Mouse (Mus musculus) embryo, embryonic 9.5 days (tissue): ENCODE measurements around the gene Ap2a2.
A peak's percentile ranks its signal among the peaks of the same experiment; 100 is the strongest.

ENCODE experiments used
- DNase-seq: peaks from one replicate; pipeline ENCODE4 v3.0.0-alpha.2; 2017; ENCODE audit errors: extremely low spot score

Ap2a2 gene

DNA sequence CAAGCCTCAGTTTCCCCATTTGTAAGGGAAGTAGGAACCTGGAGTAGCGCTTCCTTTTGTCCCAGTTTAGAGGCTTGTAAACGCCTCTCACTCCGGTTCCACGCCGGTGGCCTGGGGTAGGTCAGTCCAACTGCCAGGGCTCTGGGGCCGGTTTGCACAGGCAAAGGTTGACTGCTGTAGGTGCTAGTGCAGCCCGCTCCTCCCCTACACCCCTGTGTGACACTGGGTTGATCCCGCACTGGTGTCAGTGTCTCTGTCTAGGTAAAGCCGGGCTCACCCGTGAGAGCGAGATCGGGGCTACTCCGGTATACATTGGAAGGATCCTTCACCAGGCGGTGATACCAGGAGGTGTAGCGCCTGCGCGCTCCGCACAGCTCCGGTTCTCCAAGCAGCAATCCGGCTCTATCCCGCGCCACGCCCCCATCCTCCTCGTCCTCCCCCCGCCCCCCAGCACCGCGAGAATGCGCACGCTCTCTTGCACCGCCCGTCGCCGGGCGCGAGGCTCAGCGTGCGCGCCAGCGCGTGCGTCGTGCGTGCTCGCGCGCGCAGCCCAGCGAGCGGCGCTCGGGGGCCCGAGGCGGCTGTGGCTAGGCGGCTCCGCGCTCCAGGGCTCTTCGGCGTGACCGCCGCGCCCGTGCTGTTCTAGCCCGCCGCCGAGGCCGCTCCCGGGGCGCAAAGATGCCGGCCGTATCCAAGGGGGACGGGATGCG is at the start of gene Ap2a2:
TSS of gene Ap2a2 (plus strand) at position 492 of the 710 bp plus-strand sequence.
- DNase-seq, result peak; percentile 96

DNA sequence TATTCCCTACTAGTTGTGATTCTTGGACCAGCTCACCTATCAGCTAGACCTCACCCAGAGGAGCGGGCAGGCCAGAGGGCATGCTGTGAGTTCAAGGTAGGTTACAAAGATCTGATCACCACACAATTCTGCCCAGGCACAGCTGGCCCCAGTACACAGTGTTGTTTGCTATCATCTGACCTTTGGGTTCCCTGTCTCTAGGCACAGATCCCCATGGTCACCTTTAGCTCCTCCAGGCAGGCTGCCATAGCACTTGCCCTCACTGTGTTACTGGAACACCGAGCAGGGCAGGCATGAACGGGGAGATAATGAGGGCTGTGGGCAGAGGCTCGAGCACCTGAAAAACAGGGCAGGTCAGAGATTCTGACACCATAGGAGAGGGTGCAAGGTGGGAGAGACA is 44.3 kb upstream of the Ap2a2 start:
- DNase-seq, result no peak

DNA sequence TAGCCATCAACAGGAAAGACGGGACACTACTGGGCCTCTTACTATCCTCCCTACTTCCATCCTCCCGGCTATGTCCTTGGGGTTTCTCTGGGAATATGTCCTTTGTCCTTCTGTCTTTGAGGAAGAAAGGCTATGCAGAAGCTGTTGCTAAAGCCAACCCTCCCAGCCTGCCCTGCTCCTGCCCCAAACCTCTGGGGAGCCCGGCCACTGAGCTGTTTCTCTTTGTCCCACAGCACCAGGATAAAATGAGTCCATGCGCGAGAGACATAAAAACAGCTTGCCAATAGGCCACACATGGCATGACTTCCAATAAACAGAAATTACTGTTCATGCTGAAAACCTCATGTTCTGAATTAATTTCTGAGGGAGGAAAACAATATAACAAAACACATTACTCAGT is 43.7 kb upstream of the Ap2a2 start:
- no peak for DNase-seq

DNA sequence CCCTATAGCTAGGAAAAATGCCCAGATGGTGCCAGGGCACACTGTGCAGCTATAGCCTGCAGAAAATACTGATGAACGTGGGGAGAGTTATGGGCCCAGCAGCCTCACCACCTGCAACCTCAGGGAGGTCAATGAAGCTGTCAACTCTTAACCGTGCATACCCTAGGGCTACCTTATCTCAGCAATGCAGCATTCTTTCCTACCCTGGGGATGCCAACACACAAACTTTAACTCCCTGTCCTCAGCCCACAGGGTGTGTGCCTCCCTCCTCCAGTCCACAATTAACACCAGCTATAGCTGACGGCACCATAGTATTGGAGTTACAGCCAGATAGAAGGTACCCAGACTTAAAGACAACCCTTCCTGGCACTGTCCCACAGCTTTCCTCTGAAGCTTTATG is 43.0 kb upstream of the Ap2a2 start:
- DNase-seq, result no peak

DNA sequence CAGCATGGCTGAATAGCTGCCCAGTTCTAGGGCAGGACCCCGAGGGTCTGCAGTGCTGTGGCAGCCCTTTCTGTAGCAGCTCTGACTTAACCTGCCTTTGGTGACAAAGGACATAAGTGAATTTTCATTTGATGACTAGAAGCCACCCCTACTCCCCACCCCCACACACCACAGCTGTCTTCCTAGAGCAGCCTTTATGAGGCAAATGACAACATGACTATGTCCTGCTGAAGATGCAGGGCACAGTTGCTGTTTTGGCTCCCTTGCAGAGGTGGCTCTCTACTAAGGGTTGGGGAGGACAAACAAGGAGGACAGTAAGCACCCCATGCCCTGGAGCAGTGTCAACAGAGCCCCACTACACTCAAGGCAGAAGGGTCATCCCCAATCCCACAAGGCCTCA is 42.2 kb upstream of the Ap2a2 start:
- DNase-seq, result no peak

DNA sequence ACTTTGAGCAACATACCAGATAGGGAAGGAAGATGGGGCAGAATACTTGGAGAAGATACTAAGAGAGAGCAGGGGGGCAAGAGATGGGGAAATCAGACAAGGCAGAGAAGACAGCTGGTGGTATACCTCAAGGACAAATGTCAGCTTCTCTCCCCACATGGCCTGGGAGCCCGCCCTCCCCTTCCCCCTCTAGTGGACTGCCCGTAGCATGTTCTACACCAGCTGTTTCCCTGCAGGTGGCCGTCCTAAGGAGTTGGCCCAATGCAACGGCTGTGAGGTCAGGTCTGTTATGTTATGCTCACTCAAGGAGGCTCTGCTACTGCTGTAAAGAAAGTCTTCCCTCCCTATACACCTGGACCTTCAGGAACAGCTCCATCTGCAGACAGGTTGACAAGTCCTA is 39.0 kb upstream of the Ap2a2 start:
- no peak for DNase-seq

DNA sequence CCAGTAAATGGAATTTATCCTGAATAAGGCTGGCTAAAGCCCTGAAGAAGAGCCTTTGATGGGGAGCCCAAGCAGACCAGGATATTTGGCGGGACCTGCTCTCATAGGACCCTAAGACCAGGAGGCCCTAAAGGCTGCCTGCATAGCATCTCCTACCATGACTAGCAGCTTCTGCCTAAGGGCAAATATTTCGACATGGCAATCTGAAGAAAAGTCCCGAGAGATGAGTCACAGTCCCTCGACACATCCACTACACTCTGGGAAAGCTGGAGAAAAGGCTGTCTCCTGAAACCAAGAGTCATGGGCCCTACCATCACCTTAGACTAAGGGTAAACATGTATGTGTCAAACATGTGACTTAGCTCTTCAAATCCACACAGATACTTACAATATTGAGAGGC is 37.7 kb upstream of the Ap2a2 start:
- DNase-seq, result no peak

DNA sequence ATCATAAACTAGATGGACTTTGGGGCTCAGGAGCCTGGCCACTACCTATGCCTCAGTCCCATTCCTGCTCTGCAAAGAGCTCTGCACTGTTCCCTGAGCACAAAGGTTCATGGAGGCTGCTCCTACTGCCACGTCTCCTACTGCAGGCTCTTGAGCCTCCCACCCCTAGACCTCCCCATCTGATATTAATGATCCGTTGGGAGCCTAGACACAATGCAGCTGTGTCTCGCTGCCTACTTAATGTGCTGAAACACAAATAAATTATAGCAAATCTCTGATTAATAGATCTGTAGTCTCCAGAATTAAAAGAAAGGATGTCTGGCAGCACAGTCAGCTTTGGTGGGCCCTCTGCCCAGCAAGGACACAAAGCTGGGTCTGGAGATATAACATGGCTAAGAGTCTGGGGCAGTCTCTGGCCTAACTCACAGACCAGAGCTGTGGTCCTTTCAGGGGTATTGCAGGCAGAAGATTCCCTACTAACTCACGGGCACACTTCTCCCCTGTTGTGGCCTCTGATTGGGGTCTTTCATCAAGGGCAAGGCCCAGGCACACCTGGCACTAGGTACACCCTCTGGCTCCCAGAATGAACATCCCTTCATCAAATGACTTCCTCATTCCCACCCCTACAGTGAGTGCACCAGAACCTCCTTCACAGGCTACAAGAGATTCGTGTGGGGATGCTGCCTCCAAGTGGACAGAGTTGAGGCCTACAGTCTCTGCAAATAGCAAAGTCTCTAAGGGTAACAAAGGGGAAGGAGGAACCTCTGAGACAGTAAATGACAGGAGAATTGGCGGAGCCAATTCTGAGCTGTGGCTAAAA is 37.0 kb upstream of the Ap2a2 start:
- DNase-seq, result peak; percentile 68

DNA sequence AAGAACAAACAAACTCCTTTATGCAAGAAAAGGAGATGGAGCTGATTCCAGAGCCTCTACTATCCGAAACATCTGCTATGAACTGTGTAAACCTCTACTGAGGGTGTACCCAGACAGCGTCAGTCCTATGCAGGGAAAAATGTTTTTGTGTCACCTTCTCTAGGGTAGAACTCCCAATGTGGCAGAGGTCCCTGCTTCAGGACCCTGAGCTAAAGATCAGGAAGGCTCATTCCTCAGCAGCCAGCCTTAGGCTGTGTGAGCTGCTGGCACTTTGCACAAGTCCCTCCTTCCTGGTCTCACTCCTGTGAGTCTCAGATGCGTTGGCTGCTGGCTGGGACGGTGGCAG is 36.4 kb upstream of the Ap2a2 start:
- no peak for DNase-seq

DNA sequence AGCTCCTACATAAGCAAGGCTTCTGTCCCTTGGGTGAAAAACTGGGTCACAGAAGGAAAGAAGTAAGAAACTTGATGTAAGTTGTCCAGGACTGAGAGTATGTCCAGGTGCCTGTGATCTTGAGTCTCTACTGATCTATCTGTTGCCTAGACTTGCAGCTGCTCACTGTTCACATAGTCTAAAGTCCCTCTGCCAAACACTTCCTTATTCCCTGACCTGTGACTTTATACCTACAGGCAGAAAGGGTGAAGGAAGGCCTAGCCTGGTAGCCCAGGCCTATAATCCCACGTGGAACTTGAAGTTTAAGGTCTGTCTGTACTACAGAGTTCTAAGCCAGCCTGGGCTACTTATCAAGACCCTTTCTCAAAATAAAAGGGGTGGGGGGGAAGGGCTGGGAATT is 26.4 kb upstream of the Ap2a2 start:
- DNase-seq, result no peak

DNA sequence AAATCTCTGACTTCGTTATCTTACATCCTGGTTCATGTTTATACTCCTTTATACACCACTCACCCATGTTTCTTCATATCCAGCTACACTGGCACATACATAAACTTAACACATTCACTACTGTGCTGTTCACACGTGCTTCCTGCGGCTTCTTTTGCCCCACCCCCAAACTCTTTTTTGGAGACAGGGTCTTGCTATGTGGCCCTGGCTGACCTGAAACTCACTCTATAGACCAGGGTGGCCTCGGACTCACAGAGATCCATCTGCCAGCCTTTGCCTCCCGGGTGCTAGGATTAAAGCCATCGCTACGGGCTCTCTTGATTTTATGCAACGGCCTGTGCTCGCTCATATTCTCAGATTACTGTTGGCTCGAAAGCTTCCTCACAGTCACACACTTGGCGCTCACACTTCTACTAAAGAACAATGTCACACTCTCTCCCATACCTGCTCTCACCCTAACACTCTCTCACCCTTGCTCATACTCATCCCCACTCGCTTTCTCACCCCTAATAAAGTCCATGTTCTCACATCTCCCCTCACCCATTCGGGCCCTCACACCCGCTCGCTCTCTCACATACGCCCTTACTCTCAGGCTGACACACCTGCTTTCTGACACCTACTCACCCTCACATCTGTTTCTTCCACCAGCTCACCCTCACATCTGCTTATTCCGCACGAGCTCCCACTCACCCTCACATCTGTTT is 23.0 kb upstream of the Ap2a2 start:
- DNase-seq, result no peak

DNA sequence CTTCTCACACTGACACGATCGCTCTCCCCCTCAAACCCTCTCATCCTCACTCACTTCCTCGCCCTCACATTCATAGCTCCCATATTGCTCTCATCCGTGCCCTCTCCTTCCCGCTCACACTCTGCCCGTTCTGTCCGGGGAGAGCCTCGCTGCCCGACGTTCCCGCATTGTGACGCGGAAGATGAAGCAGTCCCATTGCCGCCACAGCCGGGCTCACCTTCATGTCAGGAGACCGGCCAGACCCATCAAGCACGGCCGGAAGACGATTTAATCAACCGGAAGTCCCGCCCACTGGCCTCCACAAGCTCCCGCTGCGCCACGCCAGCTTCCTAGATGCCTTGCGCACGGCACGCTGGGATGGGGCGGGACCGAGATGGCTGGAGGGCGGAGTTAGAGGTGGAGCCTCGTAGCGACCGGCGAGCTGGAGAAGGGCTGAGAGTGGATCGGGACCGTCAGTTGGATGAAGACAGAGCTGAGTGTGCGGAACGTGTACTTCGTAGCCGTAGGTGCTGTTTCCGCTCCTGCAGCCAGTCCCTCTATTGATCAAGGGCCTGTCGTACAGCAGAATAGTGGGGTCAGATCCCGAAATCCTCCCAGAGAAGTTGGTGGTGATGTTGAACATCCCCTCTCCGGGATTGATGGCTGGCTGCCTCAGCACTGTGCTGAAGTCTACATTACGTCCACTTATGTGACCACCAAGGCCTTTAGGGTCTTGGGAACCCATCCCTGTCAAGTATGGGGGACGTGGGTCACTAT is 22.2 kb upstream of the Ap2a2 start, which contains the start of gene Chid1:
TSS of gene Chid1 (minus strand) at position 302 of the 756 bp plus-strand sequence.
- DNase-seq, result peak; percentile 99

DNA sequence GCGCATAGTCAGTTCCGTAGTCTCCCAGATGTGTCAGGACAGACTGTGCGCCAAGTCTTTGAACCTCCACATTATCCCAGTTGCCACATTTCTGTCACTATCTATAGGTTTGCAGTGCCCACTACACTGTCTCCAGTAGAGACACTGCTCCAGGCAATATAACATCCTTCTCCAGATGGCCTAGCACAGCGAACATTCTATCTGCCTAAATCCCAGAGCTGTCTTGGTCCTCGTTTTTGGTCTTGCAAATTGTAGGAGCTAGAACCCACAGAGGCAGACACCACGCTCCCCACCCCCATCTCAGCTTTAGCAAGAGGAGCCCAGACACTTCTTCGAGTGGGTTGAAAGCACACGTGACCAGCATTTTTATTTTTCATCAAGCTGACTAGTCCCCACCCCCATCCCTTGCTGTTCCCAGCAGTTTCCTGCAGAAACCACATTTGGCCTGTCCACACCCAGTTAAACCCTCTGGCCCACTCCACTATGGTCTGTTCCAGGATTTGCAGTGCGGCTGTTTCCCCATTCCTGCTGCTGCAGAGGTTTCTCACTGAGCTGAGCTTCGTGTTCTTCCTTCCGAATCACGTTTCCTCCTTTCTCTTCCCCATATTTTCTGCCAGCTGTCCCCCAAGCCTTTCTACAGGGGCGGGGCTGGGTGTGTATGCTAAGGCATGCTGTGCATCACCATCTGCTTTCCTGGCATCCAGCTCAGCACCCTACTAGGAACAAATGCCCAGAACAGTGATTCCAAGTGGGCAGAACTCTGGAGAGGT is 21.5 kb upstream of the Ap2a2 start:
- peak; percentile 7 for DNase-seq

DNA sequence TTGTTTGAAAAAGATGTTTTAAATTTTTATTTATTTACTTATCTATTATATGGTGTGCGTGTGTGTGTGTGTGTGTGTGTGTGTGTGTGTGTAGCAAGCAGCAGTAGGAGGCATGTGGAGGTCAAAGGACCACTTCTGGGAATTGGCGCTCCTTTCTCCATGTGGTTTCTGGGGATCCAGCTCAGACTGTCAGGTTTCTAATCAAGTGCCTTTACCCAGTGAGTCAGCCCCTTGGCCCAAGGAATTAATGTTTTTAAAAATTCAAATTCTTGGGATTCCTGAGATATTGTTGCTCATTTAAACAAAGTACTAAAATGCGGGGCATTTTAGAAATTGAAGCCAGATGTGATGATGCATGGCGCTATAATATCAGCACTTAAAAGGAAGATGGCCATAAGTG is 20.3 kb upstream of the Ap2a2 start:
- no peak for DNase-seq

DNA sequence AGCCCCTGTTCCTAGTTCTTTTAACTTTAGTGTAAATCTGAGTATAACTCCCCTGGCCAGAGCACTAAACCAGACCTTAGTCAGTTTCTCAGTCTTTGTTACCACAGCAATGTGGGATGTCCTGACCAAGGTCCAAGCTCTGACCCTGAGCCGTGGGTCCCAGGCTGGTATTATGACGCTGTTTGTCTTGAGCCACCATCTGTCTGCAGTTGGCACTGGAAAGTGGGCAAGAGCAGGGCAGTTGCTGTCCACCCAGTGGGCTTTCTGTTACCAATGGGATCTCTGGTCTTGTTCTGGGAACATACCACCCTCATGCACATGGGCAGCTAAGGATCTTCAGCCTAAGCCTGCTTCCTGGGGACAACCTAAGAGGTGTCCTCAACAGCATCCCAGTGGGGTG is 19.4 kb upstream of the Ap2a2 start:
- no peak for DNase-seq

DNA sequence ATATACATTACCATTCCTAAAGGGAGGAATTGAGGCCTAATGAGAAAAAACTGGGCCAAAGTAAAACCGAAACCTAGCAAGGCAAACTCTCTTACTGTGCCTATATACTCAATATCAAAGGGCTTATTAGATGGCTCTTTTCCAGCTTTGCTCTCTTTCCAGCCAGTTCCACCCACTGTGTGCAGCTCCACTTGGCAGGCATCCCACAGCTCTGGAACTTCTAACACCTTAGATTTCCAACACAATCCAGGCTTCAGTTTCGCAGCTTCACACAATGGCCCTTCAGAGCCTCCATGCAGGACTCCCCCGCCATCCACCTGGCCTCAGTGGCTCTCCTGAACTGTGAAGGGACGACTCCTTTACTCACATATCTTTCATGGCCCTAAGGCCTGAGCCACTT is 17.3 kb upstream of the Ap2a2 start:
- DNase-seq, result no peak

DNA sequence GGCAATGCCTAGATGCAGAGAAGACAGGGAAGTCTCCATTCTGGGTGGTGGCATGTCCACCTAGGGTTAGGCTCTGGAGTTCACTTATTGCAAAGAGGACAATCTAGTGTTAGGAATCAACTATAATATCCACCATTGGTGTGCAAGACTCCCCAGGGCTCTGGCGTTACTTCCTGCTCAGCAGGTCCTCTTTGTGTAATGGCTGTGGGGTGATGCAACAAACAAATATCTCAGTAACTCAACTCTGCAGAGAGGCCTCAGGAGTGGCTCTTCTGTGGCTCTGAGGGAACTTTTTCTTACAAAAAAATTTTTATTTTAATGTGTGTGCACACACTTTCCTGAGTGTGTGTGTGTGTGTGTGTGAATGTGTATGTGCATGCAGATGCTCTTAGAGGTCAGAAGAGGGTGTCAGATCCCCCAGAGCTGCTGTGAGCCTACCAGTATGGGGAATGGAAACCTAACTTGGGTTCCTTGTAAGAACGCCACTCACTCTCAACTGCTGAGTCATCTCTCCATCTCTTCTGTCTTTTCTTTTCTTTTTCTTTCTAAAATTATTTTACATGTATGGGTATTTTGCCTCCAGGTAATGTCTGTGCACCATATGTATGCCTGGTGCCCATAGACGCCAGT is 12.4 kb upstream of the Ap2a2 start:
- DNase-seq, result no peak

DNA sequence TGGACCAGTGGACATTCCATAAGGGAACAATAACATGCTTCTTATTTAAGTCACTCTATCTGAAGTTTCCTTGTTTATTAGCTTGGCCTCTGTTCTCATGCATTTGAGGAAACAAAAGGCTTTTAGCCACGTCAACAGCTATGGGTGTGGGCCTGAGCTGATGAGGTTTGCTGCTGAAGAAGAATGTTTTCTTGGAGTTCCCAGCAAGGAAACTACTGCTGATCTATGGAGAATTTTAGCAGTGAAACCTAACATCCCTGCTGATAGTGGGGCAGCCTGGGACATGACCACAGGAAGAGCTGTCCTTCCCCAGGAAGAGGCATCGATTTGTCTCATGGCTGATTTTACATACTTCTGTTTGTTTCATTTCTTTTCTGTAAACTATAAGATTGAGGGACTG is 11.5 kb upstream of the Ap2a2 start:
- no peak for DNase-seq

DNA sequence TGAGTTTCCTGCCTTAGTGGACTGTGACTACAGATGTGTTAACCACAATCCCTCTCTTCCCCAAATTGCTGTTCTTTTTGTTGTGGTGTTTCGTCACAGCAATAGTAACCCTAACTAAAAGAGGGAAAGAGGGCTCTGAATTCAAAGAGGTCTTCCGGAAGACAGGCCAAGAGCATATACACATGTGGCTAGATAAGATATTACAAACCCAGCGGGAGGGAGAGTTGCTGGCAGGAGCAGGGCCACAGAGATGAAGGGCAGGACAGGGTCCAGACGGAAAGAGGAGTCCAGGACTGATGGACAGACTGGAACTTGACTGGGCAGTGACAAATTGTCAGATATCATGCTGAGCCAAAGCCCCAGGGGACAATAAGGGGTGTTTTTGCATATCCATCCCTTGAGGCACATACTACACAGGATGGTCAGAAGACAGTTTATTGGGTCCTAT is 3.6 kb upstream of the Ap2a2 start:
- no peak for DNase-seq

DNA sequence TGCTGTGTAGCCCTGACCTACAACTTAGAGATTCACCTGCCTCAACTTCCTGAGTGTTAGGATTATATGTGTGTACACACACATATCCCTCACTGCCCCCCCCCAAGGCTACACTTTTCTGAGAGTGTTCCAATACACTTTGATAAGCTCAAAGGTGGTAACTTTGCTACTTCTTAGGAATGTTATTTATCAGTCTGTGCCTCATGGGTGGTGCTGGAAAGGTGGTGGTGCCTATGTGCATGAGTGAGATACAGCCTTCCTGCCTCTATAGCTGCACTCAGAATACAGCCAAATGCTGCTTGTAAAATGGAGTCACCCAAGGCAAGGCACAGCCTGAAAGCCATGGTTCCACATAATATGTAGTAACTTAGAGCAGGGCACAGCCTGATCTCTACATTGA is 3.0 kb upstream of the Ap2a2 start:
- DNase-seq, result no peak
